Mouse (Mus musculus): ENCODE data around the gene Tbx2. TPM values are rescaled to one million over a fixed set of nuclear protein-coding genes. Genes with fewer than 3 reads are reported as not detected.

Tbx2 gene
- polyA plus RNA-seq, 1 experiment from 2014 or later: 1.5 TPM

GRCm38 (mm10) chr11:85837291-85837647 lies 4.9 kb downstream of the Tbx2 start:
- 2% methylated on average over 18 of the region's 18 CpGs for WGBS
- Histone ChIP-seq H3K9ac (no peak overlapping the region), H3K4me2 (no peak overlapping the region), H3K9me3 (no peaks in the 10 kb centered on the region), H3K27ac (replicated peaks) (no peak overlapping the region), H3K27me3 (peaks cover 70% of the 10 kb centered on the region), H3K36me3 (no peaks in the 10 kb centered on the region), H3K4me3 (peak overlapping the region; percentile 7; the same call in 1 of the 2 replicates), H3K4me1 (replicated peaks) (peaks cover 35% of the 10 kb centered on the region)
- ATAC-seq (ENCODE audit: low FRiP score, low read depth): no peak

- H3K27ac ChIP-seq (replicated peaks): no peak overlapping the region
- peaks cover 33% of the 10 kb centered on the region for H3K4me1 ChIP-seq (replicated peaks)
- peak overlapping the region; percentile 10 for H3K4me3 ChIP-seq
- no peaks in the 10 kb centered on the region for H3K9me3 ChIP-seq
- under 1% methylated on average over 65 of the region's 67 CpGs for WGBS
- 0 out of 2 replicates have a peak overlapping the region, but pooled peaks have one; percentile 9 for H3K4me2 ChIP-seq
- ATAC-seq (ENCODE audit: low FRiP score, low read depth): no peak
- H3K27me3 ChIP-seq: peaks cover 75% of the 10 kb centered on the region
- H3K9ac ChIP-seq: no peak overlapping the region
- no peaks in the 10 kb centered on the region for H3K36me3 ChIP-seq
Measured at GRCm38 (mm10) chr11:85837648-85838423, 5.5 kb downstream of the Tbx2 start.

DNA sequence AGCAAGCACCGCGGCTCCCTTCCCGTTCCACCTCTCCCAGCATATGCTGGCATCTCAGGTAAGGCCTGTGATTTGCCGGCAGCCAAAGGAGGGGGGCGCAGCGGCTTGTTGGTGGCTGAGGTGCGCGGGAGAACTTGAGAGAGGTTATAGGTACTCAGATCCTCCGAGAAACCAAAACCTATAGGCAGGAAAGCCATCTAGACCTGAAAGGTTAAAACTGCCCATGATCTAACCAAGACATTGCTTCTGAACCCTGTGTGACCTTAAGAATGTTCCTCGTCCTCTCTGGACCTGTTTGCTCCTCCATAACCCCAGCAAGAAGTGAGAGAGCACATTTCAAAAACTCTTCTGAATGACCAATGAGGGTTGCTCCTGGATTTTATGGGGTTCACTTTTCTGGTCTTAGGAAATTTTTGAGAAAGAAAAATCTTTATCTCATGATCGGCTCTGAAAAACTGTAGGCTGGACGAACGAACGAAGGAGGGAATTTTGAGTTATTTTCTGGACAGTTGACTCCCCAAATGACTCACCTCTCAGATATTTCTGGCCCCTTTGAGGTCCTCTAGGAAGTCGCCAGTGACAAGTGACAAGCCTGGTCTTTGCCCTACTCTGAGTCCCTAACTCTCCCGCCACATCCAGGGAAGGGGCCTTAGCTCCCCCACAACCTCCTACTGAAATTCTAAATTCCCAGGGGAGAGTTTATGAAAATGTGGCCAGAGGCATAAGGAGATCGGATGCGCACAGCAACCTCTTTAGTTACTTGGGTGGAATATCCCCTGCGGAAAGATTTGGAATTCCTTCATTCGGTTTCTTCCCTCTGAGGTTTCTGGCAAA lies 6.3 kb downstream of the Tbx2 start:
- Histone ChIP-seq H3K4me3 (peak overlapping the region; percentile 10), H3K9me3 (no peaks in the 10 kb centered on the region), H3K36me3 (no peaks in the 10 kb centered on the region), H3K4me2 (no peak overlapping the region), H3K27ac (replicated peaks) (no peak overlapping the region), H3K27me3 (peaks cover 83% of the 10 kb centered on the region), H3K9ac (no peak overlapping the region), H3K4me1 (replicated peaks) (peaks cover 34% of the 10 kb centered on the region)
- WGBS: 8% methylated on average over 20 of the region's 20 CpGs
- ATAC-seq (ENCODE audit: low FRiP score, low read depth): no peak

GRCm38 (mm10) chr11:85839258-85840030 lies 7.1 kb downstream of the Tbx2 start:
- H3K27ac ChIP-seq (replicated peaks): no peak overlapping the region
- peaks cover 83% of the 10 kb centered on the region for H3K27me3 ChIP-seq
- no peak overlapping the region for H3K9ac ChIP-seq
- peaks cover 42% of the 10 kb centered on the region for H3K4me1 ChIP-seq (replicated peaks)
- WGBS: 11% methylated on average over 7 of the region's 7 CpGs
- H3K9me3 ChIP-seq: no peaks in the 10 kb centered on the region
- no peak overlapping the region for H3K4me3 ChIP-seq
- H3K4me2 ChIP-seq: no peak overlapping the region
- ATAC-seq (ENCODE audit: low FRiP score, low read depth): no peak
- no peaks in the 10 kb centered on the region for H3K36me3 ChIP-seq

- H3K4me1 ChIP-seq (replicated peaks): peaks cover 46% of the 10 kb centered on the region
- no peak overlapping the region for H3K27ac ChIP-seq (replicated peaks)
- no peak for ATAC-seq (ENCODE audit: low FRiP score, low read depth)
- peaks cover 83% of the 10 kb centered on the region for H3K27me3 ChIP-seq
- WGBS: 7% methylated on average over 27 of the region's 27 CpGs
- no peaks in the 10 kb centered on the region for H3K36me3 ChIP-seq
- peak overlapping the region; percentile 20 for H3K4me3 ChIP-seq
- H3K9me3 ChIP-seq: no peaks in the 10 kb centered on the region
- no peak overlapping the region for H3K9ac ChIP-seq
- H3K4me2 ChIP-seq: peak overlapping the region; percentile 26
Measured at GRCm38 (mm10) chr11:85840031-85840802, 7.9 kb downstream of the Tbx2 start.

DNA sequence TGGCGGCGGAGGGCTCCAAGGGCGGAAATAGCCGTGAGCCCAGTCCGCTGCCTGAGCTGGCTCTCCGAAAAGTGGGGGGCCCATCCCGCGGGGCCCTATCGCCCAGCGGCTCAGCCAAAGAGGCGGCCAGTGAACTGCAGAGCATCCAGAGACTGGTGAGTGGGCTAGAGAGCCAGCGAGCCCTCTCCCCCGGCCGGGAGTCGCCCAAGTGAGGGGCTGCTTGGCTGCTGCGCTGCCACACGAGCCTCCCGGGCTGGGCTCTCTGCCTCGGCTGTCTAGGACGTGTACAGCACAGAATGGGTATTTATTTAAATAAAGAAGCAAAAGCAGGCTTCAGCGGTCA lies 8.4 kb downstream of the Tbx2 start:
- Histone ChIP-seq H3K27ac (replicated peaks) (no peak overlapping the region), H3K27me3 (peaks cover 83% of the 10 kb centered on the region), H3K4me2 (peak overlapping the region; percentile 26), H3K36me3 (no peaks in the 10 kb centered on the region), H3K4me3 (peak overlapping the region; percentile 20), H3K9me3 (no peaks in the 10 kb centered on the region), H3K9ac (no peak overlapping the region), H3K4me1 (replicated peaks) (peaks cover 46% of the 10 kb centered on the region)
- no peak for ATAC-seq (ENCODE audit: low FRiP score, low read depth)
- WGBS: 5% methylated on average over 21 of the region's 21 CpGs

- ATAC-seq (ENCODE audit: low FRiP score, low read depth): no peak
- H3K9ac ChIP-seq: no peak overlapping the region
- H3K27ac ChIP-seq (replicated peaks): no peak overlapping the region
- peak overlapping the region; percentile 58; the same call in 1 of the 2 replicates for H3K4me2 ChIP-seq
- peaks cover 46% of the 10 kb centered on the region for H3K4me1 ChIP-seq (replicated peaks)
- no peak overlapping the region; the same call in 1 of the 2 replicates for H3K4me3 ChIP-seq
- no peaks in the 10 kb centered on the region for H3K36me3 ChIP-seq
- peaks cover 83% of the 10 kb centered on the region for H3K27me3 ChIP-seq
- 6% methylated on average over 8 of the region's 8 CpGs for WGBS
- no peaks in the 10 kb centered on the region for H3K9me3 ChIP-seq
Measured at GRCm38 (mm10) chr11:85841211-85841681, 8.9 kb downstream of the Tbx2 start.

DNA sequence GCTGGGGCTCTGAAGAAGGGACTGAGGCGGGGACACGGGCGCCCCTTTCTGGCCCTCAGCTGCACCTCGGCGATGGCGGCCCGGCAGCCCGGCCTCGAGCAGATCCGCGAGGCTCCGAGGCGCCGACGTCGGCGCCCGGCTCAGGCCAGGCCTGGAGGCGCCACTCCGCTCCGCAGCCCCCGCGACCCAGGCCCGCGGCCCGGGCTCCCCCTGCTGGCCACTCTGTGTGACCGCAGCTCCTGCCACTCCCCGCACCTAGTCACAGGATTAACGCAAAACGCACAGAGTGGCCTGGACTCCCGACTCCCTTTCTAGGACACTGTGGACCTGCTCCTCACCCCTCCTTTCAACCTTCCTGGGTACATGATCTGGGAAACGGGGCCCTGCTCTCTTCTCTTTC lies 9.6 kb downstream of the Tbx2 start:
- H3K4me3 ChIP-seq: peak overlapping the region; percentile 28
- no peak overlapping the region for H3K27ac ChIP-seq (replicated peaks)
- 0% methylated on average over 31 of the region's 32 CpGs for WGBS
- ATAC-seq (ENCODE audit: low FRiP score, low read depth): peak; percentile 65; the same call in 1 of the 2 replicates
- H3K36me3 ChIP-seq: no peaks in the 10 kb centered on the region
- H3K9me3 ChIP-seq: no peaks in the 10 kb centered on the region
- 0 out of 2 replicates have a peak overlapping the region, but pooled peaks have one; percentile 1 for H3K9ac ChIP-seq
- peak overlapping the region; percentile 58 for H3K4me2 ChIP-seq
- H3K27me3 ChIP-seq: peaks cover 81% of the 10 kb centered on the region
- H3K4me1 ChIP-seq (replicated peaks): peaks cover 46% of the 10 kb centered on the region

DNA sequence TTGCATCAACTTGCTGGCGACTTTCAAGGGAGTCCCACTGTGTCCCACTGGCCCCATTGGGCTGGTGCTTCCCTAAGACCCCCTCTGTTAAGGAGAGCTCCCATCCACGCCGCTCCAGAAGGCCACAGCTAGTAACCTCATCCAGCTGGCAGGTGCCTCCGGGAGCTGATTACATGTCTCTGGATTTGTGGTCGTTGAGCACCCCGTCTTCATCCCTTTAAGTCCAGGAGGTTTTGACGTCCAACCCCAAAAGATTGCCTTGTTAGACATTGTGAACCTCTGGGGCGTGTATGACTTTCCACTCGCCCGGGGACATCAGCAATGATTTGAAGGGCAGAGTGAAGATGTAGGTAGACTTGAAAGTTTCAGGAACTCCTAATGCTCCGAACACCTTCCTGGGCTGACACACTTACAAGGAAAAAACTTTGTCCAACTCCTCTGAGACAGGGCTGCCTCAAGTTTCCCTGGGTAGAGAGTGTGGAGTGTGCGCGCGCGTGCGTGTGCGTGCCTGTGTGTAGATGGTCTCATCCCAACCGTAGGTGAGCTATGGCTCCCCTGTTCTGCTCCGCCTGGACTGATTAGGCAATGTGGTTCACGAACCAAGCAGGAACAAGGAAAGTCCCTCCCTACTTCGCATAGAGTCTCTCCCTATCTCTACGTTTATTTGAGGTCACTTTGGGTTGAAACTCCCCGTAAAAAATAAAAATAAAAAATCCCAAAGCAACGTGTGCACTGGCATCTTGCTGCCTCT lies 10.4 kb downstream of the Tbx2 start:
- Histone ChIP-seq H3K9me3 (no peaks in the 10 kb centered on the region), H3K4me2 (peak overlapping the region; percentile 84), H3K4me3 (peak overlapping the region; percentile 40), H3K36me3 (no peaks in the 10 kb centered on the region), H3K27ac (replicated peaks) (no peak overlapping the region), H3K27me3 (peaks cover 83% of the 10 kb centered on the region), H3K4me1 (replicated peaks) (peaks cover 45% of the 10 kb centered on the region), H3K9ac (no peak overlapping the region)
- ATAC-seq (ENCODE audit: low FRiP score, low read depth): no peak
- 5% methylated on average over 24 of the region's 24 CpGs for WGBS

DNA sequence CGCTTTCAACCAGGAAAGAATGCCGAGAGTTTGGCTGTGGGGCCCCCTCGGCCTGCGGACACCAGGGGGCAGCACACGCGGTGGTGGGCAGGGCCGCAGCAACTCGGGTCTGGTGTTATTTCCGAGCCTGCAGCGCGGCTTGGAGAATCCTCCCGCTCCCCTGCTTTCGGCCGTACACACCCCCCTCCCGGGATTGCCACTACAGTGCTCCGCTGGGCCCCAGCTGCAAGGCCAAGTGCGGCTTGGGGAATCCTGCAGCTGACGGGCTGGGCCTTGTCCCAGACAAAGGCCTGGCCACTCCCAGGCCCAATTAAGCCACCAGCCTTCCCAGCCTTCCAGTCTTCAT lies 11.0 kb downstream of the Tbx2 start:
- H3K27me3 ChIP-seq: peaks cover 82% of the 10 kb centered on the region
- no peaks in the 10 kb centered on the region for H3K36me3 ChIP-seq
- H3K4me1 ChIP-seq (replicated peaks): peaks cover 39% of the 10 kb centered on the region
- no peak overlapping the region for H3K27ac ChIP-seq (replicated peaks)
- H3K9ac ChIP-seq: no peak overlapping the region
- peak; percentile 50; the same call in 1 of the 2 replicates for ATAC-seq (ENCODE audit: low FRiP score, low read depth)
- WGBS: under 1% methylated on average over 18 of the region's 18 CpGs
- H3K4me3 ChIP-seq: peak overlapping the region; percentile 40
- no peaks in the 10 kb centered on the region for H3K9me3 ChIP-seq
- peak overlapping the region; percentile 84 for H3K4me2 ChIP-seq
